Mouse (Mus musculus) lung, adult 18-20 months (tissue): ENCODE results near the gene Pla2g4a.
"Not testable (repeated sequence)": the region's sequence is repeated elsewhere in the genome, so short reads cannot be mapped to it uniquely, and the experiment has no call there.

ENCODE experiments used
- DNase-seq, 2 experiments: peaks; one replicate each; pipeline ENCODE4 v3.0.0; 2022; ENCODE audit warnings: mixed read lengths in 2 of 2

Gene Pla2g4a

GRCm38 (mm10) chr1:149929140-149929539, 31.9 kb downstream of the Pla2g4a start:
- no peak for DNase-seq

- not testable (repeated sequence) for DNase-seq
Observed at GRCm38 (mm10) chr1:149923737-149924136, 37.4 kb downstream of the Pla2g4a start.

- DNase-seq: no peak
Observed at GRCm38 (mm10) chr1:149922219-149922618, 38.9 kb downstream of the Pla2g4a start.

GRCm38 (mm10) chr1:149921325-149921724, 39.8 kb downstream of the Pla2g4a start:
- no peak for DNase-seq

GRCm38 (mm10) chr1:149919301-149919700, 41.8 kb downstream of the Pla2g4a start:
- no peak for DNase-seq

- no peak for DNase-seq
Observed at GRCm38 (mm10) chr1:149912984-149913383, 48.1 kb downstream of the Pla2g4a start.

- DNase-seq: peak; percentile 9 to 17
Observed at GRCm38 (mm10) chr1:149911050-149911449, 50.0 kb downstream of the Pla2g4a start.

GRCm38 (mm10) chr1:149898001-149898625, 63.0 kb downstream of the Pla2g4a start:
- DNase-seq: peak in 1 of 2 experiments; percentile 12

- DNase-seq: no peak
Observed at GRCm38 (mm10) chr1:149896590-149896989, 64.5 kb downstream of the Pla2g4a start.

GRCm38 (mm10) chr1:149894940-149895339, 66.2 kb downstream of the Pla2g4a start:
- no peak for DNase-seq

- DNase-seq: no peak
Observed at GRCm38 (mm10) chr1:149893903-149894302, 67.2 kb downstream of the Pla2g4a start.

GRCm38 (mm10) chr1:149891057-149891456, 70.0 kb downstream of the Pla2g4a start:
- no peak for DNase-seq

- no peak for DNase-seq
Observed at GRCm38 (mm10) chr1:149882419-149883025, 78.6 kb downstream of the Pla2g4a start.

GRCm38 (mm10) chr1:149878175-149878574, 82.9 kb downstream of the Pla2g4a start:
- no peak for DNase-seq

GRCm38 (mm10) chr1:149876502-149876901, 84.6 kb downstream of the Pla2g4a start:
- no peak for DNase-seq

- DNase-seq: no peak
Observed at GRCm38 (mm10) chr1:149871625-149872024, 89.5 kb downstream of the Pla2g4a start.

GRCm38 (mm10) chr1:149867323-149867722, 93.8 kb downstream of the Pla2g4a start:
- DNase-seq: no peak

GRCm38 (mm10) chr1:149866202-149866601, 94.9 kb downstream of the Pla2g4a start:
- DNase-seq: no peak

- peak; percentile 10 to 15 for DNase-seq
Observed at GRCm38 (mm10) chr1:149862801-149863200, 98.3 kb downstream of the Pla2g4a start.

GRCm38 (mm10) chr1:149862181-149862580, 98.9 kb downstream of the Pla2g4a start:
- DNase-seq: no peak

- no peak for DNase-seq
Observed at GRCm38 (mm10) chr1:149861543-149861942, 99.5 kb downstream of the Pla2g4a start.

GRCm38 (mm10) chr1:149858734-149859133, 102.4 kb downstream of the Pla2g4a start:
- no peak for DNase-seq

- peak; percentile 67 for DNase-seq
Observed at GRCm38 (mm10) chr1:149856720-149857119, 104.4 kb downstream of the Pla2g4a start.

- no peak for DNase-seq
Observed at GRCm38 (mm10) chr1:149855581-149855980, 105.5 kb downstream of the Pla2g4a start.

- DNase-seq: no peak
Observed at GRCm38 (mm10) chr1:149854867-149855266, 106.2 kb downstream of the Pla2g4a start.
